Mouse (Mus musculus) layer of hippocampus, adult 8-10 months (tissue): Measurements from ENCODE around the gene Ttc7b. TPM values are rescaled to one million over a fixed set of nuclear protein-coding genes. Genes with fewer than 3 reads are reported as not detected.

ENCODE experiments used
- DNase-seq, 2 experiments: peaks; one replicate each; pipeline ENCODE4 v3.0.0; 2022; ENCODE audit warnings: low spot score in 2 of 2
- total RNA-seq, 4 experiments: library from RNA; stranded (reverse); gene quantifications; 2 replicates each; pipeline ENCODE4 v1.2.4; 2022

The Ttc7b gene
- total RNA-seq, 4 experiments from 2014 or later: 160 to 184 (median 174) TPM

- DNase-seq: no peak
These were observed 65.2 kb downstream of the Ttc7b start for GRCm38 (mm10) chr12:100455453-100455852.

DNA sequence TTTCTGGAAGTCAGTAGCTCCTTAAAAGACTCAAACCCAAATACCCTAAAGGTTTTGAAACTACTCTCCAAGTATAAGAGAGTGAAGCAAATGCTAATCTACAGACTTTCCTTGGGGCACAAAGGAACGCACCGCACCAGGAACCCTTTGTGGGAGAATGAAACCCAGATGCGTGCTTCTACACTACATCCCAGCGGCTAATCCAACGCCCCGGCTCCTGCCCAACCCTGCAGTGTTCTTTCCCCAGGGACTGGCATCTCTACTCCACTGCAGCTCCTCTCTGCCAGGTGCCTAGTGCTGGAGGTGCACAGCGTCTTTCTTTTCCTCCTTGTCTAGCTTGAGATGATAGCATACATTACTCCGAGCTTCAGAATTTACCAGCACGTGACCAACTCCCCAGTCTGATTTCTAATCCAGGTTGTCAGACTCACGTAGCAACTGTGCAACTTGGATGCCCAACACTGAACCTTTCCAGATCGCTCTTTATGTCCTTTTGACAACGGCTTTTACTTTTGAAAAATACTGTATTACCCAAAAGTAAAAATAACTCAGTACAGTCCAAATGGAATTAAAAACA lies 72.8 kb downstream of the Ttc7b start:
- no peak for DNase-seq

GRCm38 (mm10) chr12:100447161-100447560 lies 73.5 kb downstream of the Ttc7b start:
- no peak for DNase-seq

DNA sequence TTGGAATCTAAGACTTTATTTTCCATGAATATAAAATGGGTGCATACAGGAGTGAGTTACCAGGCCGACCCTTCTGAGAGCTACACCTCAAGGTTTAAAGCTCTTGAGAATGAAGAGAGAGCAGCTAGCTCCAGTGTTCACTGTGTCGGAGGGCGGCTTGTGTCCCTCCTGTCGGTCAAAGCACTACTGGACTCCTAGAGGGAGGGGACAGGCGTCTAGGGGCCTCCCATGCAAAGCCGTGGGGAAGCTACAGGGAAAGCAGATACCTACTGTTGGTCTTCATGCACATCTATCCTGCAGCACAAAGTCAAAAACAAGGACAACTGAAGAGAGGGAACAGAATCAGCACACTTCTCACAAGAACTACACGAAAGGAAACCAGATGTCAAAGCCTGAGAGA lies 74.9 kb downstream of the Ttc7b start:
- DNase-seq: no peak

GRCm38 (mm10) chr12:100445271-100445670 lies 75.4 kb downstream of the Ttc7b start:
- DNase-seq: no peak

DNA sequence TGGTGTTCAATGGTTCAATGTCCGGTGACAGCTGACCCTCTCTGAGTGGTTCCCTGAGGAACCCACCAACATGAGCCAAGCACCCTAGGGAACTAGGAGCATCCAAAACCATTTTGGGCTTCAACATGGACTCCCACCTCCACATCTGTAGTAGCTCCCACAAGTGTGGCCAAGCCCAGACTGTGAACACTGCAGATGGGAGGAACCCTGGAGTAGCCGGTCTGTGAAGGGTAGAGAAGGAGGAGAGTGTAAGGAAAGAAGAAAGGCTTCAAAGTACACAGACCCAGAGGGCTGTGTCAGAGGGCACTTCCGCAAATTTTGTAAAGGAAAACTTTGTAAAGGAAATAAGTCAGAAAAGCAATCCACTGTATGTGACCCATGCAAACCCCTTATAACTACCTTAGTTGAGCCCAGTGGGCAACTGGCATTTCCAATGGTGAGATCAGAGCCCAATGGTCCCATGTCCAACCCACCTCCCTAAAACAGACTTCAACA lies 75.9 kb downstream of the Ttc7b start:
- no peak for DNase-seq

GRCm38 (mm10) chr12:100443452-100443851 lies 77.2 kb downstream of the Ttc7b start:
- DNase-seq: no peak

DNA sequence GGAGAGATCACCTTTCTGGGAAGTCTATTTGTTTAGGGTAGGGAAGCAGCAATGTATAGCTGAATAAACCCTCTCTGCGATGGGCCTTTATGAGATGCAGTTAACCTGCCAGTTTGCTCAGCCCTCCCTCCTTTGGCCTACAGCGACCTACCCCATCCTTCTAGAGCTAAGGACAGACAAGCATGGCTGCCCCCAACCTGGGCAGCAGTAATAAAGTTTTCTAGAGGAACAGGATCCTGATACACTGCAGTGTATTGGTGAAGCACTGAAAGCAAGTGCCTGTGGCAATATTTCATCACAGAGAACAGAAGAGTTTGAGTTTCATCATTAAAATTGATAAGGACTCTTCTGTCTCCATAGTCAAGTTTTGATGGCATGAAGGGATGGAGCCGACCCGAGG lies 79.0 kb downstream of the Ttc7b start:
- DNase-seq: no peak

DNA sequence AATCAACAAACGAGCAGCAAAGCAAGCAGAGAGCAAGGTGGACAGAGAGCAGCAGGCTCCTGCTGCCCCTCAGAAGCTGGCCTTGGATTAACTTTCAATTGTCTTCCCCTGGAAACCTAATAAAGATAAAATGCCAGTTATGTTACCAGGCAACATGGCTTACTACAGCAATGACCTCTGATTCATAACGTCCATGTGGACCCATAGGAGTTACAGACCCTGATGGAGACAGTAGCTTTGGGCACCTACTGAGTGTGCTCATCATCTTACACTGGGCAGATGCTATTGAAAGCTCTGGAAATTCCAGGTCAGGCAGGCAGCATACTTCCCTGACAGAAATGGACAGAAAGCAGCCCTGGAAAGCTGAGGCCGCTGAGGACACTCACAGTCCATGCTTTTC lies 80.7 kb downstream of the Ttc7b start:
- DNase-seq: no peak

- DNase-seq: no peak
These were observed 81.4 kb downstream of the Ttc7b start for GRCm38 (mm10) chr12:100439145-100439755.

- no peak for DNase-seq
These were observed 82.1 kb downstream of the Ttc7b start for GRCm38 (mm10) chr12:100438509-100438908.

- peak in 1 of 2 experiments; percentile 51 for DNase-seq
These were observed 82.8 kb downstream of the Ttc7b start for GRCm38 (mm10) chr12:100437862-100438261.

GRCm38 (mm10) chr12:100435763-100436162 lies 84.9 kb downstream of the Ttc7b start:
- no peak for DNase-seq

DNA sequence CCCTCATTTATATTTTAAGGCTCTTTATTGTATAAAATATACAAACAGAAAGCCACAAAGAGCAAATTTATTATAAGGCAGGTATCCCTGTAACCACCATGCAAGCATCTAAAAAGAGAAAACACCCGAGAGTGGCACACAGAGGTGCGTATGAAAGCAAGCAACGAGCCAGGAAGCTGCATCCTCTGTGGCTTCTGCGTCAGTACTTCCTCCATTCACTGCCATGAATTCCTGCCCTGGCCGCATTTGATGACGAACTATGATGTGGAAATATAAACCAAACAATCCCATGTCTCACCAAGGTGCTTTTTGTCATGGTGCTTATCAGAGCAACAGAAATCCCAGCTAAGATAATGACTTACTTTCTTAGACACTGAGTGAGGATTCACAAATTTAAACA lies 88.8 kb downstream of the Ttc7b start:
- DNase-seq: no peak

- DNase-seq: peak; percentile 58 to 60
These were observed 91.1 kb downstream of the Ttc7b start for GRCm38 (mm10) chr12:100429414-100430114.

DNA sequence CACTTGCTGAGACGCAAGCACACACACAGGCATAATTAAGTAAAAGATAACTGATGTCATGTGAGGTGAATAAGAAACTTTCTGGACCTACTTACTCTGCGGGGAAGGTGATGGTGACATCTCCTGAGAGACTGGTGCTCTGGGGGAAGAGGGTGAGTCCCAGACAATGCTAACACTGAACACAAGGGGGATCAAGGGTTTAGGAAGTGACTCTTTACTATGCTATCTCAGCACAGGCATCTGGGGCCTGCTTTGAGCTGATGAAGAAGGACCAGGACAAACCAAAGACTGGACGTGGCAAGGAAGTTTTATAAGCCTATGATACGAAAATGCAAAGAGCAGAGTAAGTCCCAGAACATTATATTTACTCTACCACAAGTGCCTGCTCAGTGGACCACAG lies 92.4 kb downstream of the Ttc7b start:
- DNase-seq: no peak

GRCm38 (mm10) chr12:100426212-100426611 lies 94.4 kb downstream of the Ttc7b start:
- no peak for DNase-seq

DNA sequence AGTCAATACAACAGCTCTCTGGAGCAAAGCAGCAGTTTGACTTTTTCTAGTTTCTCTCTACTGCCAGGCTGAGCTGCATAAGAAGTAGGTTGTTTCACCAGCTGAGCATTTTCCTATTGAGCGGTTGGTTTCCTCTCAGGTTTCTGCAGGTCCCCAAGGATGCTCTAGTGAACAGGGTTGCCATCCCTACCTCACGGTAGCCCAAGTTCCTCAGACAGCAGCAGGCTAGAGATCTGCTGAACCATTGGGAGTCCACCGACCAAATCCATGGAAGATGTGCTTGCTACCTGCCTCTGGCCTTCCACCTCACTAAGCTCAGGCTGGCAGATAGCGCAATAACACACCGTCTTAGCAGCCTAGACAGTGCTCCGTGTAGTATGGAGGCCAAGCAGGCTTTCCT lies 95.6 kb downstream of the Ttc7b start:
- no peak for DNase-seq

- no peak for DNase-seq
These were observed 98.3 kb downstream of the Ttc7b start for GRCm38 (mm10) chr12:100422286-100422820.

DNA sequence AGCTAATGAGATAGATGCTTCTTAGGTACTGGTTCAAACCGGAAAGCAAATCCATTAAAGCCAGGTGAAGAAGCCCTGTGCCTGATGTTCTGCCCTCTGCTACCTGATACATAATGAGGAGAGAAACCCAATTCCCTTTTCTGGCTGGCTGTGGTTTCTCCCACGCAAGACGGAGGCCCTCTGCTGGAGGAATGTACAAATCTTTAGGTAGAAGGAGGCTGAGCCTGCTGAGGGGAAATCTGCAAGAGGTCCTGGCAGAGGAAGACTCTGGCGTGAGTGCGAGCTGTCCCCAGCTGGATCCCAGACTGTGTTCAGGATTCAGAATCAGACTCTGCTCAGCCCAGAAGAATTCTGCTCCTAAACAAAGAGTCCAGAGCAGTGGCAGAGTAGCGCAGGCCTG lies 99.1 kb downstream of the Ttc7b start:
- no peak for DNase-seq

- DNase-seq: no peak
These were observed 99.7 kb downstream of the Ttc7b start for GRCm38 (mm10) chr12:100420903-100421302.
